Mouse (Mus musculus) stomach, postnatal 0 days (tissue): ENCODE measurements around the gene Lrrk1. TPM values are rescaled to one million over a fixed set of nuclear protein-coding genes. Genes with fewer than 3 reads are reported as not detected.

Experiments
- ATAC-seq: fragments of 200-750 bp; cut with Nextera tagmentation; 2 replicates; pipeline ENCODE4 v1.8.0; 2017; ENCODE audit not compliant: low FRiP score, low TSS enrichment
- DNase-seq: peaks from one replicate; pipeline ENCODE4 v3.0.0-alpha.2; 2016; ENCODE audit warnings: low spot score
- H3K27ac ChIP-seq: fragments of 300-500 bp; sonication (generic); replicated peaks from 2 replicates; pipeline ENCODE4 v1.5.1; 2014; ENCODE audit warnings: mild to moderate bottlenecking, control low read depth
- H3K27me3 ChIP-seq: fragments of 300-500 bp; sonication (generic); 2 replicates; pipeline ENCODE4 v1.6.1; 2014; ENCODE audit warnings: low read length; ENCODE audit not compliant: control insufficient read depth, insufficient read depth
- H3K36me3 ChIP-seq: fragments of 300-500 bp; sonication (generic); 2 replicates; pipeline ENCODE4 v1.6.1; 2014; ENCODE audit warnings: low read length, mixed read lengths; ENCODE audit not compliant: control insufficient read depth, insufficient read depth
- H3K4me1 ChIP-seq: fragments of 300-500 bp; sonication (generic); replicated peaks from 2 replicates; pipeline ENCODE4 v1.6.1; 2014; ENCODE audit warnings: antibody characterized with exemption; ENCODE audit not compliant: control insufficient read depth, insufficient read depth
- H3K4me2 ChIP-seq: fragments of 300-500 bp; sonication (generic); replicated peaks from 2 replicates; pipeline ENCODE4 v1.6.1; 2014; ENCODE audit warnings: low read depth, mild to moderate bottlenecking, control low read depth, moderate library complexity
- H3K4me3 ChIP-seq: fragments of 300-500 bp; sonication (generic); 2 replicates; pipeline ENCODE4 v1.5.1; 2014; ENCODE audit warnings: low read depth, low read length, control low read depth
- H3K9ac ChIP-seq: fragments of 300-500 bp; sonication (generic); 2 replicates; pipeline ENCODE4 v1.6.1; 2014; ENCODE audit warnings: mild to moderate bottlenecking, low read length, control low read depth, mixed read lengths
- H3K9me3 ChIP-seq: fragments of 300-500 bp; sonication (generic); 2 replicates; pipeline ENCODE4 v1.6.1; 2016; ENCODE audit warnings: low read length; ENCODE audit not compliant: control insufficient read depth
- CTCF ChIP-seq: IDR thresholded peaks from 2 replicates; pipeline ENCODE4 v1.5.1; 2016; ENCODE audit warnings: antibody characterized with exemption, low read depth, mild to moderate bottlenecking, moderate library complexity
- EP300 ChIP-seq: optimal IDR thresholded peaks from 2 replicates; pipeline ENCODE3; 2016; ENCODE audit warnings: antibody characterized with exemption
- WGBS: fragments of 180-500 bp; shearing (Covaris S2); extraction: QIAGEN DNeasy Blood & Tissue Kit; methylation state at CpG from one replicate; pipeline ENCODE4 v1.1.7; 2014; 5-methylcytosine and 5-hydroxymethylcytosine counted together
- polyA plus RNA-seq: library from polyadenylated mRNA; unstranded; fragments of >200 nt; fragmentation: Nextera tagmentation; extraction: Ambion mirVana; gene quantifications from 2 replicates; pipeline ENCODE4 v1.2.1, GENCODE M21; 2015

Lrrk1 gene
- polyA plus RNA-seq, 1 experiment from 2014 or later, result 9.2 TPM

GRCm38 (mm10) chr7:66388621-66389532 lies 727 bp upstream of the Lrrk1 start:
- WGBS, result 11% methylated on average over 28 of the region's 28 CpGs
- TF ChIP-seq EP300 (no peak), CTCF (peak; percentile 97)
- Histone ChIP-seq H3K4me1 (no peaks in the 10 kb centered on the region; the same call in 1 of the 2 replicates), H3K27me3 (no peaks in the 10 kb centered on the region), H3K4me2 (peak overlapping the region; percentile 95), H3K4me3 (peak overlapping the region; percentile 79), H3K9ac (peak overlapping the region; percentile 91), H3K27ac (peak overlapping the region; percentile 88; the same call in 1 of the 2 replicates), H3K36me3 (no peaks in the 10 kb centered on the region), H3K9me3 (no peaks in the 10 kb centered on the region)
- DNase-seq, result peak; percentile 66
- ATAC-seq, result peak; percentile 82

GRCm38 (mm10) chr7:66387419-66387812 lies 734 bp downstream of the Lrrk1 start:
- H3K27me3 ChIP-seq, result no peaks in the 10 kb centered on the region
- DNase-seq (peak; percentile 31), ATAC-seq (no peak)
- H3K9ac ChIP-seq, result peak overlapping the region; percentile 91
- H3K36me3 ChIP-seq, result no peaks in the 10 kb centered on the region
- no peaks in the 10 kb centered on the region; the same call in 1 of the 2 replicates for H3K4me1 ChIP-seq
- under 1% methylated on average over 13 of the region's 13 CpGs for WGBS
- H3K4me3 ChIP-seq, result peak overlapping the region; percentile 79
- TF ChIP-seq EP300, result no peak
- no peak for TF ChIP-seq CTCF
- peak overlapping the region; percentile 88 for H3K27ac ChIP-seq
- H3K9me3 ChIP-seq, result no peaks in the 10 kb centered on the region
- peak overlapping the region; percentile 95 for H3K4me2 ChIP-seq

GRCm38 (mm10) chr7:66386411-66386810 lies 1.7 kb downstream of the Lrrk1 start:
- no peak overlapping the region for H3K4me3 ChIP-seq
- no peak overlapping the region for H3K4me2 ChIP-seq
- H3K9ac ChIP-seq, result no peak overlapping the region
- H3K9me3 ChIP-seq, result no peaks in the 10 kb centered on the region
- TF ChIP-seq CTCF (no peak), EP300 (no peak)
- H3K27ac ChIP-seq, result no peak overlapping the region
- no peaks in the 10 kb centered on the region; the same call in 1 of the 2 replicates for H3K4me1 ChIP-seq
- no peaks in the 10 kb centered on the region for H3K36me3 ChIP-seq
- ATAC-seq, result no peak
- no peaks in the 10 kb centered on the region for H3K27me3 ChIP-seq
- 94% methylated on average over 6 of the region's 6 CpGs for WGBS
- DNase-seq, result no peak

- Histone ChIP-seq H3K27me3 (no peaks in the 10 kb centered on the region), H3K4me1 (no peaks in the 10 kb centered on the region; the same call in 1 of the 2 replicates), H3K4me3 (no peak overlapping the region), H3K36me3 (no peaks in the 10 kb centered on the region), H3K4me2 (no peak overlapping the region), H3K9me3 (no peaks in the 10 kb centered on the region), H3K27ac (no peak overlapping the region), H3K9ac (no peak overlapping the region)
- ATAC-seq (no peak), DNase-seq (no peak)
- WGBS, result 96% methylated on average over 12 of the region's 12 CpGs
- TF ChIP-seq EP300, result no peak
- no peak for TF ChIP-seq CTCF
Observed at GRCm38 (mm10) chr7:66385826-66386225, 2.3 kb downstream of the Lrrk1 start.

- no peak for TF ChIP-seq EP300
- TF ChIP-seq CTCF, result no peak
- no peak overlapping the region for H3K27ac ChIP-seq
Observed at GRCm38 (mm10) chr7:66384891-66385290, 3.3 kb downstream of the Lrrk1 start.

GRCm38 (mm10) chr7:66384213-66384612 lies 3.9 kb downstream of the Lrrk1 start:
- ATAC-seq (peak; percentile 32; the same call in 1 of the 2 replicates), DNase-seq (no peak)
- no peak overlapping the region for H3K4me3 ChIP-seq
- WGBS, result 41% methylated on average over 5 of the region's 5 CpGs
- H3K4me1 ChIP-seq, result no peaks in the 10 kb centered on the region; the same call in 1 of the 2 replicates
- H3K36me3 ChIP-seq, result no peaks in the 10 kb centered on the region
- H3K27ac ChIP-seq, result peak overlapping the region; percentile 69
- no peak for TF ChIP-seq EP300
- TF ChIP-seq CTCF, result no peak
- H3K9me3 ChIP-seq, result no peaks in the 10 kb centered on the region
- 0 out of 2 replicates have a peak overlapping the region, but pooled peaks have one; percentile 35 for H3K9ac ChIP-seq
- H3K4me2 ChIP-seq, result peak overlapping the region; percentile 25; the same call in 1 of the 2 replicates
- no peaks in the 10 kb centered on the region for H3K27me3 ChIP-seq

More at GRCm38 (mm10) chr7:66384891-66385290, 3.3 kb downstream of the Lrrk1 start:
- no peaks in the 10 kb centered on the region for H3K9me3 ChIP-seq
- WGBS, result 89% methylated on average over 8 of the region's 8 CpGs
- no peak overlapping the region for H3K4me2 ChIP-seq
- H3K36me3 ChIP-seq, result no peaks in the 10 kb centered on the region
- H3K4me1 ChIP-seq, result no peaks in the 10 kb centered on the region; the same call in 1 of the 2 replicates
- no peak for DNase-seq
- ATAC-seq, result no peak
- no peak overlapping the region for H3K9ac ChIP-seq
- H3K4me3 ChIP-seq, result no peak overlapping the region
- H3K27me3 ChIP-seq, result no peaks in the 10 kb centered on the region
